Mouse (Mus musculus): ENCODE results near the gene 2210016F16Rik.

DNA sequence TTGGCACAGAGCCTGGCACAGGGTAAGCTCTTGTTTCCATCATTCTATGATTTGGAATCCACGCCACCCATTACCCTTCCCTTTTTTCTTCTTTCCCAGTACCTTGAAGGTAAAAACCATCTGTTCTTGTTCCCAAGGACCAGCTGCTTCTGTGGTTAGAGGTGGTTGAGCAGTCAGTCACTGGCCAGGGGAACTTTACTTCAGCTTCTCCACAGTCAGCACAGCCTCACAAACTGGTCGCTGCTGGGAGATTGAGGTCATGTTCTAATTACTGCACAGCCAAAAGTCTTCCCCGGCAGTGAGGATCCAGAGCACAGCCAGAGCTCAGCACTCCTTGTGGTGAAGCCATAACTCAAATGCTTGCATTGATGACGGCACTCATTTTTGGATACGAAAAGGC lies 30.8 kb upstream of the 2210016F16Rik start:
- TF ChIP-seq CTCF (IDR thresholded peaks at IDR 0.05; ENCODE audit: low read depth, low read length) (no peak), GATA1 (IDR thresholded peaks at IDR 0.05; ENCODE audit: borderline replicate concordance, low read length) (no peak), GATA2 (IDR thresholded peaks at IDR 0.05; ENCODE audit: borderline replicate concordance, low read depth, low read length) (no peak), POLR2AphosphoS5 (IDR thresholded peaks at IDR 0.05; ENCODE audit: insufficient replicate concordance, low read depth, low read length) (no peak), TAL1 (conservative IDR thresholded peaks at IDR 0.05; ENCODE audit: low read depth, low read length) (no peak)
